Mouse (Mus musculus) ES-Bruce4 (cell line): ENCODE measurements at regions not wholly inside any gene's neighbourhood (a gene's known extent, or its start where the extent isn't known, plus 50 kb on each side); places are given as distances from the start of the nearest gene placed in this dataset.

Experiments
- H3K27ac ChIP-seq: 2 replicates; pipeline ENCODE4 v1.5.1; 2012; ENCODE audit warnings: low read length, inconsistent platforms; ENCODE audit not compliant: insufficient read depth
- H3K27me3 ChIP-seq: 2 replicates; pipeline ENCODE4 v1.6.1; 2012; ENCODE audit warnings: mild to moderate bottlenecking, low read length, inconsistent platforms; ENCODE audit not compliant: control insufficient read depth, poor library complexity, insufficient read depth, severe bottlenecking
- H3K36me3 ChIP-seq: 2 replicates; pipeline ENCODE4 v1.6.1; 2012; ENCODE audit warnings: inconsistent platforms, mild to moderate bottlenecking, low read length, moderate library complexity; ENCODE audit not compliant: control insufficient read depth, poor library complexity, insufficient read depth, severe bottlenecking
- H3K4me1 ChIP-seq: one replicate; pipeline ENCODE4 v1.8.1; 2011; ENCODE audit warnings: low read length; ENCODE audit not compliant: control insufficient read depth, insufficient read depth
- H3K4me3 ChIP-seq: 2 replicates; pipeline ENCODE4 v1.5.1; 2011; ENCODE audit warnings: low read depth, mild to moderate bottlenecking, low read length
- H3K9ac ChIP-seq: 2 replicates; pipeline ENCODE4 v1.6.1; 2012; ENCODE audit warnings: low read depth, mild to moderate bottlenecking, inconsistent platforms; ENCODE audit not compliant: poor library complexity, severe bottlenecking
- H3K9me3 ChIP-seq: replicated peaks from 2 replicates; pipeline ENCODE4 v1.6.1; 2012; ENCODE audit warnings: mild to moderate bottlenecking, low read length, inconsistent platforms; ENCODE audit not compliant: control insufficient read depth, poor library complexity, insufficient read depth, severe bottlenecking
- CTCF ChIP-seq: IDR thresholded peaks from one replicate; pipeline ENCODE4 v1.8.1; 2011; ENCODE audit warnings: low read depth, low read length
- EP300 ChIP-seq: IDR thresholded peaks from 2 replicates; pipeline ENCODE4 v1.6.1; 2011; ENCODE audit warnings: low read depth, low read length; ENCODE audit not compliant: insufficient read depth
- POLR2A ChIP-seq: IDR thresholded peaks from one replicate; pipeline ENCODE4 v1.8.1; 2011; ENCODE audit warnings: low read length; ENCODE audit not compliant: insufficient read depth

DNA sequence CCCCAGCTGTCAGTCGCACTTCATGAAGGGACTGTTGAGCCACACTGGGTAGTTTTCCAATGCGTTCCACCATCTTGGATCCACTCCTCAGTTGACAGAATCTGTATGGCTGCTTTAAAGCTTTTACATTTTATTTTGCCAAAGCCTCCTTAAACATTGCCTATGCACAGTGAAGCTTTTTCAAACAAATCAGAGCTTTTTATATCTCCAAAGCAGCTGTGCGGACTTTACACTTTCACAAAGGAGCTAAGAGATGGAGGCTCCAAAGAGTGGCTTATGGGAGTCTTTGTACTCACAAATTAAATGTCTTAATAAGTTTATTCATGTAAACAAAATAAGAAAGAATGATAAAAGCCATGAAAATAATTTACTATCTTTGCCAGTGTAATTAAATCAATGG lies 986.3 kb downstream of the Diaph3 start:
- H3K4me1 ChIP-seq, result no peaks in the 10 kb centered on the region
- H3K9me3 ChIP-seq, result no peaks in the 10 kb centered on the region
- TF ChIP-seq EP300 (no peak), CTCF (no peak), POLR2A (no peak)
- no peaks in the 10 kb centered on the region for H3K36me3 ChIP-seq
- H3K9ac ChIP-seq, result no peak overlapping the region
- no peaks in the 10 kb centered on the region; the same call in 1 of the 2 replicates for H3K27me3 ChIP-seq
- H3K27ac ChIP-seq, result no peak overlapping the region
- H3K4me3 ChIP-seq, result no peak overlapping the region

DNA sequence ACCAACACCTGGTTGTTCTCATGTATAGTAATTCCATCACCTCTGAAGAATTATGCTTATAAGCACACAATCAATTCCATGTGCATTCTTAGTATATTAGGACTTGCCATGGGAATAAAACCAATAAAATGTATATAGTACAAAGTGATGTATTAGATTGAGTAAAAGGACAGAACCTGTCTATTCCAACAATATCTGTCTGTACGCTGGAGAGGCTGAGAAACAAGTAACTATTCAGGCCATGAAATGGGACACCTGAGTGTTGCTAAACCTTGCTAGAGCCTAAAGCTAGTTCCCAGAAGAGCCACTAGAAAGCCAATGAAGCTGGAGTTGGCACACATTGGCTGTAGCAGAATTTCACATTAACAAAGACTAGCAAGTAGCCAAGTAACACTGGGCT lies 989.8 kb downstream of the Diaph3 start:
- no peak overlapping the region for H3K9ac ChIP-seq
- H3K9me3 ChIP-seq, result no peaks in the 10 kb centered on the region
- no peak overlapping the region for H3K27ac ChIP-seq
- no peaks in the 10 kb centered on the region for H3K36me3 ChIP-seq
- no peak for TF ChIP-seq CTCF
- no peak for TF ChIP-seq EP300
- no peak for TF ChIP-seq POLR2A
- no peaks in the 10 kb centered on the region; the same call in 1 of the 2 replicates for H3K27me3 ChIP-seq
- no peaks in the 10 kb centered on the region for H3K4me1 ChIP-seq
- H3K4me3 ChIP-seq, result no peak overlapping the region

DNA sequence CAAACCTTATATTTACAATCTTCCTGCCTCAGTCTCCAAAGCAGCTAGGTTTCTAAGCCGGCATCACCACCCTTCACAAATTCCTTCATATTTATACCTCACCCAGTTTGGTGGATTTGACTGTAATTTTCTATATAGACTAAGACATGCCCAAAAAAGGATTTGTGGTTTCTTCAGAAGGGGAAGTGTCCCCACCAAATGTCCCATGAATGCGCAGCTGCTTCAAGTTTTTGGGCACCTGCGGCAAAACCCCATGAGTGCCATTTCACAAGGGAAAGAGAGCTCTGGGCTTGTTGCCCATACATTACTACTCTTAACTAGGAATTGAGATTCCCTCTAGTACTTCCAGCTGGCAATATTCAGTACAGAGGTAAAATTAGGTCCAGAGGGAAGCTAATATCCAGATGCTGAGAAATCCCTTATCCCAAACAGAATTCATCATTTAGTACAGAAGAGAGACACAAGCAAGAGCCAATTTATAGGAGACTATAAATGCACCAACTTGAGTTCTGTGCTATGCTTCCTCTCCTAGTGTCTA lies 990.6 kb downstream of the Diaph3 start:
- TF ChIP-seq POLR2A (no peak), CTCF (no peak), EP300 (no peak)
- no peak overlapping the region for H3K9ac ChIP-seq

DNA sequence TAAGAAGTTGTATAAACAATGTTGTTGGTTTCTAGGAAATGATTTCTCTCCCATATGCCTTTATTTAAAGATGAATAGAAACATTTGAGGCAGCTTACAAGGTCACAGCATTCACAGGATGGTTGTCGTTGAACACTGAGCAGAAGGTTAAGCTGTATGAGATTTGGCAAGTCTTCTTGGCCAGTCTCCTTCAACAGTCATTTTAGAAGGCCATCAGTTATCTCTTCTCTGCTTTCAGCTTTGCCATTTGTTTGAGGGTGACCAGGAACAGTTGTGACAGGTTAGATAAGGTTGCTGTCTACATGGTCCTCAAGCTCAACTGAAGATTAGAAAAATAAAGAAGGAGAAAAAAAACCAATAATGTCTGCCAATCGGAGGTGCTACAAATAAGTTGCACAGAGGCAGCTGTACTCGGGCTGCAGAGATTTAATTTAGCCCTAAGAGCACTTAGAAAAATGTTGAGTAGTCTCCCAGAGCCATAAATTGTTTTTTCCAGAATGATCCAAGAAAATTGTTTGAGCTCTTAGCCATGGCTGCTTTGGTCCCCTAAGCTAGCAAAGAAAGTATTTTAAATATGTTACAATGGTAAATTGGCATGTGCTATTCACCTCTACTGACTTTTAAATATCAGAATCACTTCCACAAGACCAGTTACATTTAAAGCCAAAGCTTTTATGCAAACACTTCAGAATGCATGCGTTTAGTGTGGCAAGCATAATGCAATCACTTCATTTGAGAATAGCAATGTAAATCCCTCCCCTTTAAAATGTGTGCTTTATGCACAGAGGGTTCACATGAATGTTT lies 1025.6 kb downstream of the Diaph3 start:
- Histone ChIP-seq H3K27ac (no peak overlapping the region), H3K27me3 (no peaks in the 10 kb centered on the region), H3K9ac (no peak overlapping the region), H3K9me3 (no peaks in the 10 kb centered on the region), H3K4me1 (no peaks in the 10 kb centered on the region), H3K36me3 (no peaks in the 10 kb centered on the region), H3K4me3 (no peak overlapping the region)
- TF ChIP-seq EP300, result no peak
- TF ChIP-seq POLR2A, result no peak
- no peak for TF ChIP-seq CTCF

More for the DNA sequence above, 990.6 kb downstream of the Diaph3 start:
- no peak overlapping the region for H3K27ac ChIP-seq
- no peaks in the 10 kb centered on the region for H3K36me3 ChIP-seq
- no peaks in the 10 kb centered on the region for H3K4me1 ChIP-seq
- H3K9me3 ChIP-seq, result no peaks in the 10 kb centered on the region
- H3K27me3 ChIP-seq, result no peaks in the 10 kb centered on the region; the same call in 1 of the 2 replicates
- H3K4me3 ChIP-seq, result no peak overlapping the region

DNA sequence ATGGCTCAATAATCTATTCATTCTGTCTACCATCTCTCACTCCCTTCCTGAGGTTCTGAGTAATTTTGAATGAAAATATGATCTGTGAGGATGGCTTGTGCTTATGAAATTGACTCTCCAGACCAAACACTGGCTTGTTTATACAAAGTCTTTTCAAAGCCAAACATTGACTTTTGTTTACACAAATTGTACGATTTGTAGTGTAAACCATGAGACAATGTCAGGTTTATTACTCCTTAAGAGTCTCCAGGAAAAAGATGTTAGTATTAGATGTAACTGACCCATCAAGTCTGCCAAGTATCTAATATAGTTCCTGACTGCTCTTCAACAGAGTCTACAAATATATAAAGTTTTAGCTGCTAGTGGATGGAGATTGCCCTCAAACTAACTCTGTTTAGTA lies 1039.5 kb downstream of the Diaph3 start:
- Histone ChIP-seq H3K4me1 (no peaks in the 10 kb centered on the region), H3K27ac (no peak overlapping the region), H3K36me3 (no peaks in the 10 kb centered on the region), H3K9me3 (no peaks in the 10 kb centered on the region), H3K4me3 (no peak overlapping the region), H3K9ac (no peak overlapping the region), H3K27me3 (no peaks in the 10 kb centered on the region)
- TF ChIP-seq CTCF (no peak), EP300 (no peak), POLR2A (no peak)
